Mouse (Mus musculus) layer of hippocampus, adult 2 months (tissue): ENCODE results near the gene AW822073. TPM values are rescaled to one million over a fixed set of nuclear protein-coding genes. Genes with fewer than 3 reads are reported as not detected.
"Not testable (repeated sequence)": the region's sequence is repeated elsewhere in the genome, so short reads cannot be mapped to it uniquely, and the experiment has no call there.

Experiments
- DNase-seq, 2 experiments: peaks; one replicate each; pipeline ENCODE4 v3.0.0; 2022; ENCODE audit warnings: low spot score in 2 of 2
- H3K27ac ChIP-seq: fragments of 200-600 bp; 2 replicates; pipeline ENCODE4 v1.8.1; 2022
- H3K4me3 ChIP-seq: fragments of 200-600 bp; 2 replicates; pipeline ENCODE4 v1.8.1; 2022; ENCODE audit warnings: mild to moderate bottlenecking
- CTCF ChIP-seq: fragments of 200-600 bp; conservative IDR thresholded peaks from 2 replicates; pipeline ENCODE4 v1.8.1; 2022; ENCODE audit warnings: antibody characterized with exemption, mild to moderate bottlenecking, moderate library complexity
- long read RNA-seq, 2 experiments: library from polyadenylated mRNA; stranded (forward); transcript quantifications; one replicate each; pipeline ENCODE4 v2.0.0; 2021; ENCODE audit warnings: borderline mapping rate in 2 of 2
- total RNA-seq, 2 experiments: library from RNA; stranded (reverse); gene quantifications; 2 replicates each; pipeline ENCODE4 v1.2.3; 2021

AW822073 gene
- not detected for total RNA-seq
- long read RNA-seq, experiment 1 = 0 reads
- long read RNA-seq, experiment 2 = 0 reads

DNA sequence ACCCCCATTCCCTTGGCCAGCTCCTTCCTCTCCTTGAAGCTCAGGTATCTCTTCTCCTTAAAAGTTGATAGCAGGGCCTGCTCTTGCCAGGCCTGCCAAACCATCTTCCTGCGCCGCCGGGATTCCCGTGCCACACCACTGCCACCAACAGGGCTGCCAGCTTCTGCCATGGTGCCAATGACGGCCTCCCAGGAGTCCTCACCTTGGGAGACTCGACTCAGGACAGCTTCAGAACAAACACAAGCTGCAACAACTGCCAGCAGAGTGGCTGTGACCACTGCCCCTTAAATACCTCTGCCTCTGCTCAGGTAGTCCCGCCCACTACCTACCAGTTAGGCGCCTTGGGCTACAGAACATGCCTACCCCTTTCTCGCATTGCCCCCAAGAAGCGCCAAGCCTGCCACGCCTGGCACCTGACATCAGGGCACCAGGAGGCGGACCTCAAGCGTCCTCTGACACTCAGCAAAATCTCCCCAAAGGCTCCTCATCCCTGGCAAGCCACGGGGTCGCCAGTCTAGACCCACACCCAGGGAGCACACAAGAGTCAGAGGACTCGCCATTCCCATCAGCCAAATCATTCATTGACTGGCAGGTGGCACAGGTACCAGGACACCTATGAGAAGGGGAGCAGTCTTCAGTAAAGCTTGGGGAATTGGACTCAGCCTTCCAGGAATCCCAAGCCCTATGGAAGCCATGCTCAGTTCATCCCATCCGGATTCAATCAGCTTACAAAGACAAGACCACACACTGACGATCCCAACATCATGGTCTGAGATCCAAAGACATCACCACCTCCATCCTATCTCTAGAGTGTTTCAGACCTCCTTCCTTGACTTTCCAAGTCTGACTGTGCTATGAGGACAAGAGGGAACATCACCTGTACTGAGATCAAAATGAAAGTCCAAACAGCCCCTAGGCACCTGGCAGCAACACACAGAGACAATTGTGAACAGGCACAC is at the start of gene AW822073:
AW822073 (minus strand) TSS at position 104 of the 959 bp plus-strand sequence.
- H3K27ac ChIP-seq, H3K4me3 ChIP-seq, DNase-seq: not testable (repeated sequence)

DNA sequence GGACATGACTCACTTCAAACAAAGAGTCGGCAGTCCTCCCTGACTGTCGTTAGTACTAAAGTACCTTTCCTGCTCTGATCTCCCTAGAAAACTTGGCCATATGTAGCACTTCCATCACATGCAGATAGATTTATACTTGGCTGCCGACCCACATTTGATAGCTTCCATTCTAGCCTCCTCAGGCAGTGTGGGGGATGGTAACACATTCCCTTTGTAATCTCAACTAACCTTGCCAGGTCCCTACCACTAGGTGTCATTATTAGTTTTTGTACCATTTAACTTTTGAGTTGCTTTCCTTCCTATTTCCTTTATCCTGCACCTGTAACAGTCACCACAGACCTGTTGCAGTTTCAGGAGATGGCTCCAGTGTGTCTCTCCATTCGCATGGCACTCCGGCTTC is 33.7 kb upstream of the AW822073 start:
- Histone ChIP-seq H3K27ac (no peak overlapping the region), H3K4me3 (no peak overlapping the region)
- peak; percentile 52 for TF ChIP-seq CTCF
- DNase-seq = no peak

DNA sequence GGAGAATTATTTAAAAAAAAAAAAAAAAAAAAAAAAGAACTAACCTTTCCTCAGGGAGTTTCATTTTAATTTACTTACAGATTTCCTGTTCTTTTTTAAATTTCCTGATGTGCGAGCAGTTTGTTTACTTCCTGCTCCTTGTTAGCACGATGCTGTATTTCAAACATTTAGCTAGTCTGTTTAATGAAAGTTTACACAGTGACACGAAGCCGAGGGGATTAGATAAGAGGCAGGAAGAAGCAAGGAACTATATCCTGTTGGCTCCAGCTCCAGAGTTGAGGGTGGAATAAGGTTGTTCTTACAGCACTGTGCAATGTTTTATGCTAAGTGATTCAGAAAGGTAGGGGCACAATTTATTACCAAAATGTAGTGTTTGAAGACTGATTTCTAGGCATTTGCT is 31.2 kb upstream of the AW822073 start:
- no peak for TF ChIP-seq CTCF
- Histone ChIP-seq H3K4me3 (peak overlapping the region; percentile 84), H3K27ac (peak overlapping the region; percentile 93; the same call in 1 of the 2 replicates)
- no peak for DNase-seq

DNA sequence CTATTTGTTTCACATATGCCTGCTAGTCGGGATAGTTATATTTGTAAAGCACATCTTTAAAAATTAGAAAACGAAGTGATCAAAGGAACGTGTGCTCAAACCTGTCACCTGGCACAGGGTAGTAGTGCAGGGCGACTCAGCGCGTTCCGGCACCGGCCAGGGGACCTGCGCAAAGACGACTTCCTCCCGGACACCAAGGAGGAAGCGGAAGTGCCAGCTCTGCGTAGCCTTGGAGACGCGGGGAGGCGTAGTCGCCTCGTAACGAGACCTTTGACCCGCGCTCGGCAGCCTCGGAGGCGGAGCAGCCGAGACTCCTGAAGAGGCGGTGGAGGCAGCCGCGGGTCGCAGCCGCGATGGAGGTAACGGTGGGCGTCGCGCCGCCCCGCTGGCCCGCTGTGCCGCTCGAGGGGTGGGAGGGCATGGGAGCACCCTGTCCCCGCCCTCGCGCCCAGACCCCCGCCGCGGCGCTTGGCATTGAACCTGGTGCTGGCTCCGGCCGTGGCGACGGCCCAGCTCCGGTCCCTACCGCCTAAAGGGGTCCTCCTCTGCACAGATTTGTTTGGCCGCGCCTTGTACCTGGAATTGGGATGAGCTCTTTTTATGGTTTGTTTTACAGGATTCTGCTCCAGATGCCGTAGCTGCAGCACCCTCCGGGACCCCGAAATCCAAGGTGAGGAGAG is 30.6 kb upstream of the AW822073 start, which contains the start of gene Gcc2:
Gcc2 (plus strand) TSS at position 285 of the 680 bp plus-strand sequence.
- no peak for TF ChIP-seq CTCF
- peak within 1 kb of the TSS; percentile 84 for H3K4me3 ChIP-seq
- peak within 1 kb of the TSS; percentile 93 for H3K27ac ChIP-seq
- DNase-seq = peak; percentile 92 to 94

DNA sequence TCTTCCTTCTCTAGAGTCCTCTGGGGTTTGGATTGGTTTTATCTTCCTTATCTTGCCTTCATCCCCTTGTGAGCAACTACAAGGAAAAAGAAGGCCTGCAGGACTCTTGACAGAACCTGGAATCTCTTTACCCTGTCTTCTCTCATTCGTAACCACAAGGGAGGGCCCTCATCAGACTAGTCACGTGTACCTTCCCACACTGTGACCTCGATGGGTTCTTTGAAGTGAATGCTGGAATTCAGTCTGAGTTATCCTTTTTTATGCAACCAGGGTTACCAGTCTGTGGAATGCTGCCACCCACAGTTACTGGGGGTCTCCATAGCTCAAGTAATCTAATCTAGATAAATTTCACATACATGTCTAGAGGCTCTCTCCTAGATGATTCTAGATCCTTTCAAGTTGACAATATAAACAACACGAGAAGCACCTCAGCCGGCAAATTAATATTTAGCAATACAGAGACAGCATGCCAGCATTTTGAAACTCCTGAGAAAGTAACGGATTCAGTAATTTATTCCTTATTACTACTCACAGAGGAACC is 30.0 kb upstream of the AW822073 start:
- no peak for TF ChIP-seq CTCF
- H3K4me3 ChIP-seq = peak overlapping the region; percentile 84
- no peak for DNase-seq
- H3K27ac ChIP-seq = peak overlapping the region; percentile 93

DNA sequence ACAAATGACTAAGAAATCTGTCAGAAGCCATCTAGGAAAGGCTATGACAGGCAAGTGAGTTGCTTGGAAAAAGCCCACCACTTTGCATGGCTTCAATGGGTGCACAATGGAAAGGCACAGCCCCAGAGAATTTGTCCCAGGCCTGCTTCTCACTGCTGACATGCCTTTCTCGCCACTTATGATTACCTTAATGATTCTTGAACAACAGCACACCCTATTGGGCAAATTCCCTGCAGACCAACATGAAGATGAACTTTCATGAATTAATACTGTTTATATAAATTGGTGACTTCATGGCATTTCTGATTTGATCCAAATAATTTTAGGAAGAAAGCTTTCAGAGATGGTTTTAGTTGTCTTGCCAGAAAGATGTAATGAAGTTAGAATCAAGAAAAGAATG is 24.8 kb upstream of the AW822073 start:
- H3K4me3 ChIP-seq = no peak overlapping the region
- H3K27ac ChIP-seq = no peak overlapping the region
- TF ChIP-seq CTCF = peak; percentile 11; the same call in 1 of the 2 replicates
- no peak for DNase-seq

DNA sequence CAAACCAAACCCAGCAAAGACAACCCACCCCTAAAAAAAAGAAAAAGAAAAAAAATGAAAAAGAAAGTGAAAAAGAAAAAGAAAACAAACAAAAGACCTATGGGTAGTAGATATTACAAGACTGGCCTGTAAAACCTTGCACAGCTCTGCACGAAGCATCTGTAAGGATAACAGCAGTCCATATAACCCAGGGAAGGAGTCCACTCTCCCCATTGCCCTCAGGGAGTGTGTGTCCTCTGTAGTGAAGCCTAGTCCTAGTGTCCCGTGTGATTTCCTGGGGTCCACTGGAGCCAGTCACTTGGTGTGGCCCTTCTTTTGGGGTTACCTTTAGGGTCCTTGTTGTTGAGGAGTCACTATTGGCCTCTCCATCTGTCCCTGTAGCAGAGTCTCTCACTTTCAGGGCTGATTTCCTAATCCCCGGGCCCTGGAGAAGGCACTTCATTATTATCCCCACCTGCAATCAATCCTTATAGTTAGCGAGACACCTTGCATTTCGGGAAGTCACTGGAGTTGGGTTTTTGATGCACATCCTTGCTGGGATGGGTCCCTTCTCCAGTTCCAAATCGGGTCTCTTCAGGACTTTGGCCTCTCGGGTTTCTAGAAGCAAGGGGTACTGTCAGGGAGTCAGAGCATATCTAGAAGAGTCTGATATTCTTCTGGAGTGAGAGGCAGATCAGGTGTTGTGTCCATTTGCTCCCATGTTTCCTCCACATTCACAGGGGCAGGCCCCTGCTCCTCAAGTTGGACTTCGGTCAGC is 14.4 kb upstream of the AW822073 start:
- H3K27ac ChIP-seq, H3K4me3 ChIP-seq: not testable (repeated sequence)
- peak; percentile 49 to 67 for DNase-seq

DNA sequence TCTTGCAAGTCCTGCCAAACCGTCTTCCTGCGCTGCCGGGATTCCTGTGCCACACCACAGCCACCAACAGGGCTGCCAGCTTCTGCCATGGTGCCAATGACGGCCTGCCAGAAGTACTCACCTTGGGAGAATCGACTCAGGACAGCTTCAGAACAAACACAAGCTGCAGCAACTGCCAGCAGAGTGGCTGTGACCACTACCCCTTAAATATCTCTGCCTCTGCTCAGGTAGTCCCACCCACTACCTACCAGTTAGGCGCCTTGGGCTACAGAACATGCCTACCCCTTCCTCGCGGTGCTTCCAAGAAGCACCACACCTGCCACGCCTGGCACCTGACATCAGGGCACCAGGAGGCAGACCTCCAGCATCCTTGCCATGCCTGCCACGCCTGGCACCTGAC is 11.9 kb upstream of the AW822073 start, which contains the start of gene Gm4981:
Gm4981 (minus strand) TSS at position 89 of the 400 bp plus-strand sequence.
- TF ChIP-seq CTCF = no peak
- H3K4me3 ChIP-seq = no peak within 1 kb of the TSS
- DNase-seq = no peak
- no peak within 1 kb of the TSS for H3K27ac ChIP-seq

DNA sequence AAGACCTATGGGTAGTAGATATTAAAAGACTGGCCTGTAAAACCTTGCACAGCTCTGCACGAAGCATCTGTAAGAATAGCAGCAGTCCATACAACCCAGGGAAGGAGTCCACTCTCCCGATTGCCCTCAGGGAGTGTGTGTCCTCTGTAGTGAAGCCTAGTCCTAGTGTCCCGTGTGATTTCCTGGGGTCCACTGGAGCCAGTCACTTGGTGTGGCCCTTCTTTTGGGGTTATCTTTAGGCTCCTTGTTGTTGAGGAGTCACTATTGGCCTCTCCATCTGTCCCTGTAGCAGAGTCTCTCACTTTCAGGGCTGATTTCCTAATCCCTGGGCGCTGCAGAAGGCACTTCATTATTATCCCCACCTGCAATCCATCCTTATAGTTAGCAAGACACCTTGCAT is 10.3 kb upstream of the AW822073 start:
- DNase-seq, H3K4me3 ChIP-seq, H3K27ac ChIP-seq: not testable (repeated sequence)

DNA sequence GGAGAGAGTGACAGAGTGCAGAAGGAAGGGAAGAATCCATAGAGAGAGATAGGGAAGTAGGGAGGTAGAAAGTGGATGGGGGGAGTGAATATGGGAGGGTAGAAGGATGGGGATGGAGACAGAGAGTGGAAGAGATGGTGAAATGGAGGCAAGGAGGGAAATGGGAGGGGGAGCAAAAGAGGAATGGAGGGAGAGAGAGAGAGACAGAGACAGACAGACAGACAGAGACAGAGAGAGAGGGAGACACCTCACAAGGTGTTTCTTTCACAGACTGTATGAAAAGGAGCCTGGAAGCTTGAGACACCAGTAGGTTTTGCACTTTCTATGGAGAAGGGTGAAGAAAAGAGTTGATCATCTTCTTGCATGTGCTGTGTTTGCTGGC is 9.0 kb upstream of the AW822073 start:
- not testable (repeated sequence) for H3K4me3 ChIP-seq, DNase-seq, H3K27ac ChIP-seq

DNA sequence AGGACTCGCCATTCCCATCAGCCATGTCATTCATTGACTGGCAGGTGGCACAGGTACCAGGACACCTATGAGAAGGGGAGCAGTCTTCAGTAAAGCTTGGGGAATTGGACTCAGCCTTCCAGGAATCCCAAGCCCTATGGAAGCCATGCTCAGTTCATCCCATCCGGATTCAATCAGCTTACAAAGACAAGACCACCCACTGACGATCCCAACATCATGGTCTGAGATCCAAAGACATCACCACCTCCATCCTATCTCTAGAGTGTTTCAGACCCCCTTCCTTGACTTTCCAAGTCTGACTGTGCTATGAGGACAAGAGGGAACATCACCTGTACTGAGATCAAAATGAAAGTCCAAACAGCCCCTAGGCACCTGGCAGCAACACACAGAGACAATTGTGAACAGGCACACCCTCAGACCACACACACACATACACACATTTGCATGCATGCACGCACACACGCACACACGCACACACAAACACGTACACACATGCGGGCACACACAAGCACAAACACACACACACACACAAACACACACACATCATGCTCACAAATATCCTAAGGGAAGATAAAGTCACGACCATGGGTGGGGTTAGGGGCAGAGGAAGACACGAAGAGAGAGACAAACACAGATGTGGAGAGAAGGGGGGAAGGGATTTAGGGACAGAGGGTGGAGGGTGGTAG is 8.5 kb upstream of the AW822073 start:
- not testable (repeated sequence) for H3K27ac ChIP-seq, H3K4me3 ChIP-seq, DNase-seq

DNA sequence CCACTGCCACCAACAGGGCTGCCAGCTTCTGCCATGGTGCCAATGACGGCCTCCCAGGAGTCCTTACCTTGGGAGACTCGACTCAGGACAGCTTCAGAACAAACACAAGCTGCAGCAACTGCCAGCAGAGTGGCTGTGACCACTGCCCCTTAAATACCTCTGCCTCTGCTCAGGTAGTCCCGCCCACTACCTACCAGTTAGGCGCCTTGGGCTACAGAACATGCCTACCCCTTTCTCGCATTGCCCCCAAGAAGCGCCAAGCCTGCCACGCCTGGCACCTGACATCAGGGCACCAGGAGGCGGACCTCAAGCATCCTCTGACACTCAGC is 7.9 kb upstream of the AW822073 start, which contains the start of gene Duxf3:
Duxf3 (minus strand) TSS at position 35 of the 329 bp plus-strand sequence.
- not testable (repeated sequence) for DNase-seq, H3K27ac ChIP-seq, H3K4me3 ChIP-seq

DNA sequence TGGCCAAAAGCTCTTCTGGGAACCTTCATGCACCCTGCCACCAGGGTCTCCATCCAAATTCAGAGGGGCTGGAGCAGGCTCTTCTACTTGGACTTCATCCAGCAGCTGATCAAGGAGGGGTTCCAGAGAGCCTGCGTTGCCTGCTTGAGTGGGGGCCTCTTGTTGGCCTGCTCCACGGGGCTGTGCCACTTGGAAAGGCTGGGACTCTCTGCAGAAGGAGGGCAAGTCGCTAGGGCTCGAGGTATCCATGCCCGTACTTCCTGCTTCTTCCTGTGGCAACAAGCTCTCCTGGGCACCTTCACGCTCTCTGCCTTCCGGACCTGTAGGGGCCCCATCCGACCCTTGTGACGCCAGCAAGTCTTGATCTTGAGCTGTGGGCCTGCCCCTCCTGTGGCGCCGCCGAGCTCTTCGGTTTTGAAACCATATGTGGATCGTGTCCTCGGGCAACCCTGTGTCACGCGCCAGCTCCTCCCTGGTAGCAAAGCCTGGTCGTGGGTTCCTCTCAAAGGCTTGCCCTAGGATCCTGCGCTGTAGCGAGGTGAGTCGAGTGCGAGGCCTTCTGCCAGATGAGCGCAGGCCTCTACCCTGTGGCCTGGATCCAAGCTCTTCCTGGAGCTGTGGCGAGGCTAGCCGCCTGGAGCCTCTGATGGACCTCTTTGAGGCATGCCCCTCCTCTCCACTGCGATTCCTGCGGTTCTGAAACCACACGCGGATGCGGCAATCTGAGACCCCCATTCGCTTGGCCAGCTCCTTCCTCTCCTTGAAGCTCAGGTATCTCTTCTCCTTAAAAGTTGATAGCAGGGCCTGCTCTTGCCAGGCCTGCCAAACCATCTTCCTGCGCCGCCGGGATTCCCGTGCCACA is 7.3 kb upstream of the AW822073 start:
- not testable (repeated sequence) for H3K4me3 ChIP-seq, H3K27ac ChIP-seq
- DNase-seq = peak; percentile 68 to 72

DNA sequence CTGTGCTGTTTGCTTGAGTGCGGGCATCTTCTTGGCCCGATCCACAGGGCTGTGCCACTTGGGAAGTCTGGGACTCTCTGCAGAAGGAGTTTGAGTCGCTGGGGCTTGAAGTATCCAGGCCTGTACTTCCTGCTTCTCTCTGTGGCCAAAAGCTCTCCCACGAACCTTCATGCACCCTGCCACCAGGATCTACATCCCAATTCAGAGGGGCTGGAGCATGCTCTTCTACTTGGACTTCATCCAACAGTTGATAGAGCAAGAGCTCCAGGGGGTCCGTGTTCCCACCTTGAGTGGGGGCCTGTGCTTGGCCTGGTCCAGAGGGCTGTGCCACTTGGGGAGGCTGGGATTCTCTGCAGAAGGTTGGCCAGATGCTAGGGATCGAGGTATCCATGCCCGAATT is 6.4 kb upstream of the AW822073 start:
- not testable (repeated sequence) for DNase-seq, H3K27ac ChIP-seq, H3K4me3 ChIP-seq

DNA sequence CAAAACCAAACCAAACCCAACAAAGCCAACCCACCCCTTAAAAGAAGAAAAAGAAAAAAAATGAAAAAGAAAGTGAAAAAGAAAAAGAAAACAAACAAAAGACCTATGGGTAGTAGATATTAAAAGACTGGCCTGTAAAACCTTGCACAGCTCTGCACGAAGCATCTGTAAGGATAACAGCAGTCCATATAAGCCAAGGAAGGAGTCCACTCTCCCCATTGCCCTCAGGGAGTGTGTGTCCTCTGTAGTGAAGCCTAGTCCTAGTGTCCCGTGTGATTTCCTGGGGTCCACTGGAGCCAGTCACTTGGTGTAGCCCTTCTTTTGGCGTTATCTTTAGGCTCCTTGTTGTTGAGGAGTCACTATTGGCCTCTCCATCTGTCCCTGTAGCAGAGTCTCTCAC is 5.3 kb upstream of the AW822073 start:
- not testable (repeated sequence) for H3K27ac ChIP-seq, DNase-seq, H3K4me3 ChIP-seq

DNA sequence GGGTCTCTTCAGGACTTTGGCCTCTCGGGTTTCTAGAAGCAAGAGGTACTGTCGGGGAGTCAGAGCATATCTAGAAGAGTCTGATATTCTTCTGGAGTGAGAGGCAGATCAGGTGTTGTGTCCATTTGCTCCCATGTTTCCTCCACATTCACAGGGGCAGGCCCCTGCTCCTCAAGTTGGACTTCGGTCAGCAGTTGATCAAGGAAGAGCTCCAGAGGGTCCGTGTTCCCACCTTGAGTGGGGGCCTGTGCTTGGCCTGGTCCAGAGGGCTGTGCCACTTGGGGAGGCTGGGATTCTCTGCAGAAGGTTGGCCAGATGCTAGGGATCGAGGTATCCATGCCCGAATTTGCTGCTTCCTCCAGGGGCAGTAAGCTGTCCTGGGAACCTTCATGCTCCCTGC is 3.1 kb upstream of the AW822073 start:
- DNase-seq, H3K4me3 ChIP-seq, H3K27ac ChIP-seq: not testable (repeated sequence)
